Mouse (Mus musculus) kidney, postnatal 0 days (tissue): Measurements from ENCODE around the gene Tenm3. TPM values are rescaled to one million over a fixed set of nuclear protein-coding genes. Genes with fewer than 3 reads are reported as not detected.
A peak's percentile ranks its signal among the peaks of the same experiment; 100 is the strongest.

Experiments used
- ATAC-seq: fragments of 200-750 bp; cut with Nextera tagmentation; replicated peaks from 2 replicates; pipeline ENCODE4 v1.8.0; 2017; ENCODE audit warnings: low read depth, moderate number of reproducible peaks, moderate TSS enrichment, moderate library complexity; ENCODE audit not compliant: low FRiP score
- DNase-seq: peaks from one replicate; pipeline ENCODE4 v3.0.0-alpha.2; 2016; ENCODE audit warnings: low spot score
- H3K27ac ChIP-seq: fragments of 300-500 bp; sonication (generic); 2 replicates; pipeline ENCODE4 v1.5.1; 2014; ENCODE audit warnings: mild to moderate bottlenecking
- H3K27me3 ChIP-seq: fragments of 300-500 bp; sonication (generic); 2 replicates; pipeline ENCODE4 v1.6.1; 2014; ENCODE audit warnings: low read length, mixed read lengths; ENCODE audit not compliant: insufficient read depth
- H3K36me3 ChIP-seq: fragments of 300-500 bp; sonication (generic); 2 replicates; pipeline ENCODE4 v1.6.1; 2014; ENCODE audit warnings: low read length, mixed read lengths; ENCODE audit not compliant: insufficient read depth
- H3K4me1 ChIP-seq: fragments of 300-500 bp; sonication (generic); replicated peaks from 2 replicates; pipeline ENCODE4 v1.6.1; 2014; ENCODE audit warnings: antibody characterized with exemption, low read length, mixed read lengths; ENCODE audit not compliant: insufficient read depth
- H3K4me2 ChIP-seq: fragments of 300-500 bp; sonication (generic); 2 replicates; pipeline ENCODE4 v1.6.1; 2014; ENCODE audit warnings: mild to moderate bottlenecking, low read length, moderate library complexity, mixed read lengths
- H3K4me3 ChIP-seq: fragments of 300-500 bp; sonication (generic); replicated peaks from 2 replicates; pipeline ENCODE4 v1.5.1; 2014; ENCODE audit warnings: low read depth, low read length
- H3K9ac ChIP-seq: fragments of 300-500 bp; sonication (generic); 2 replicates; pipeline ENCODE4 v1.6.1; 2014; ENCODE audit warnings: low read depth, low read length
- H3K9me3 ChIP-seq: fragments of 300-500 bp; sonication (generic); replicated peaks from 2 replicates; pipeline ENCODE4 v1.6.1; 2016; ENCODE audit warnings: low read length, inconsistent platforms, mixed read lengths
- CTCF ChIP-seq: IDR thresholded peaks from 2 replicates; pipeline ENCODE4 v1.5.1; 2016; ENCODE audit warnings: antibody characterized with exemption, low read depth, mild to moderate bottlenecking, moderate library complexity
- WGBS: fragments of 180-500 bp; shearing (Covaris S2); extraction: QIAGEN DNeasy Blood & Tissue Kit; methylation state at CpG from one replicate; pipeline ENCODE4 v1.1.7; 2014; 5-methylcytosine and 5-hydroxymethylcytosine counted together
- polyA plus RNA-seq: library from polyadenylated mRNA; unstranded; fragments of >200 nt; fragmentation: Nextera tagmentation; extraction: Ambion mirVana; gene quantifications from 2 replicates; pipeline ENCODE4 v1.2.1, GENCODE M21; 2015

Tenm3 gene
- polyA plus RNA-seq, 1 experiment from 2014 or later, result 15.3 TPM

DNA sequence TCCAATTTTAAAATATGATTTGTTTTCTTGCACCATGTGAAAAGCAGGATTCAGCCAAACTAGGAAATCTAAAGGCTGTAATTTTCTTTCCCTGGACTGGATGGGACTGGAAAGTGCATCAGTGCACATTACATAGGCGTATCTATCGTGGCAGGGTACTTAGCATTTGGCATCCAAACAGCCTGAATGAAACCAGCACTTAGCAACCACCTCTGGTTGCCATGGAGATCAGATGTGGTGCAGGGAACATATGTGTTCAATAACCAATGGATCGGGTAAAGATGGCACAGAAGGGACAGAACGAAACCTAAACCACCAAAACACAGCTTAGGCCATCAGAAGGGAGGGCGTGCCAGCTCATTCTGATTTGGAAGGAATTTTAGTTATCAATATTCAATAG, 376.1 kb downstream of the Tenm3 start:
- DNase-seq (no peak), ATAC-seq (no peak)
- H3K9me3 ChIP-seq, result no peaks in the 10 kb centered on the region
- no peak overlapping the region for H3K4me3 ChIP-seq
- TF ChIP-seq CTCF, result no peak
- WGBS, result 97% methylated on average over 5 of the region's 5 CpGs
- no peak overlapping the region for H3K9ac ChIP-seq
- no peaks in the 10 kb centered on the region for H3K36me3 ChIP-seq
- H3K4me1 ChIP-seq, result no peaks in the 10 kb centered on the region
- no peaks in the 10 kb centered on the region for H3K27me3 ChIP-seq
- no peak overlapping the region for H3K27ac ChIP-seq
- no peak overlapping the region for H3K4me2 ChIP-seq

DNA sequence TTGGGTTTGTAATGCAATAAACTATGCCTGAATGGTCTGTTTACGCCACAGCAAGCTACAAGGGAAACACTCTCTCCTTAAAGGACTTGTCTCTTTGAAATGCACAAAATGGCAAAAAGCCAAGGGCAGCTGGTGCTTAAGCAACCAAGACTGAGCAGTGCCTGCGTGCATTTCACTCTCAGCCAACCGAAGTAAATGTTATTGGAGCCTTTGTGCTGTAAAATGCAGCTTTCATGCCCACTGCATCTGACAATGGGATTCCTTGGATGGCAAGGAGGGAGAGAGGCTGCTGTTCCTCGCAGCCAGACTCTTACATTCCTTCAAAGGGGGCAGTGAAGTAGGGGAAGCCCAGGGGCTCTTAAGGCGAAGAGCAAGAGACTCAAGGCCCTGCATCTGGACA, 385.4 kb downstream of the Tenm3 start:
- DNase-seq, result peak; percentile 84
- Histone ChIP-seq H3K9ac (no peak overlapping the region), H3K27ac (peak overlapping the region; percentile 39; the same call in 1 of the 2 replicates), H3K4me1 (peaks cover 12% of the 10 kb centered on the region; the same call in 1 of the 2 replicates), H3K4me3 (no peak overlapping the region), H3K4me2 (no peak overlapping the region), H3K27me3 (no peaks in the 10 kb centered on the region), H3K36me3 (no peaks in the 10 kb centered on the region), H3K9me3 (no peaks in the 10 kb centered on the region)
- TF ChIP-seq CTCF, result no peak
- ATAC-seq, result peak; percentile 79
- 16% methylated on average over 5 of the region's 5 CpGs for WGBS

DNA sequence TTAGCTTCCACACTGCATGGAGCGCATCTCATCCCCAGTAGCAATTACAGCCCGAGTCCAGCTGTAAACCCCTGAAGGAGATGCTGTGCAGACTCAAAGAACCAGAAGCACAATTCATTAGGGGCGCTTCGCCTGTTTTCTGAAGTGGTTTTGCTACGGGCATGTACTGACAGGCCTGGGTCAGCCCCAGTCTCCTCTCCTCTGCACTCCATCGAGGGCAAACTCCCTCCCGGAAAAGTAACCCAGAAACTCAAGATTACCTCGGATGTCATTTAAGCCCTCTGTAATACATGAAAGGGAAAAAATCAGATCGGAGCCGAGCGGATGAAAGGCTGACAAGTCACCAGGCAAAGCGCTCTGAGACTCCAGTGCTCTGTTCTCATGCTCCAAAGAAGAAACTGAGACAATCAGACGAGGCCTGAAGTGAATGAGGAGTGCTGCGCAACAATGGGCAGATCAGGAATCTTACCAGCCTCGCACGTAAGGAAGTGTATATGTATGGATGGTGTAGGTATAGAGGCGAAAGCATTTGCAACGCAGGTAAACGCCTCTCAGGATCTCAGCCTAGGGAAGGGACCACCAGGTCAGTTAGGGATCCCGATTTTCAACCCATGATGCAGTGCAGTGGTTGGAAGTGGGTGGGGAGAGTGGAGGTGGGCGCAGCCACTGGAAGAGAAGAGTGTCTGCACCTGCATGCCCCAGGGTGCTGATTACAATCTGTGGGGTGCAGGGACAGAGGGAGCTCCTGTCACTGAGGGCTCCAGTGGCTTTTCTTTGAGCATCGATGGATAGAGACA, 387.2 kb downstream of the Tenm3 start:
- Histone ChIP-seq H3K4me3 (no peak overlapping the region), H3K27me3 (no peaks in the 10 kb centered on the region), H3K4me2 (0 out of 2 replicates have a peak overlapping the region, but pooled peaks have one; percentile 6), H3K36me3 (no peaks in the 10 kb centered on the region), H3K4me1 (peaks cover 12% of the 10 kb centered on the region; the same call in 1 of the 2 replicates), H3K9me3 (no peaks in the 10 kb centered on the region), H3K9ac (no peak overlapping the region), H3K27ac (no peak overlapping the region)
- WGBS, result 38% methylated on average over 22 of the region's 22 CpGs
- DNase-seq (no peak), ATAC-seq (0 out of 2 replicates have a peak, but pooled peaks have one; percentile 41)
- TF ChIP-seq CTCF, result no peak

DNA sequence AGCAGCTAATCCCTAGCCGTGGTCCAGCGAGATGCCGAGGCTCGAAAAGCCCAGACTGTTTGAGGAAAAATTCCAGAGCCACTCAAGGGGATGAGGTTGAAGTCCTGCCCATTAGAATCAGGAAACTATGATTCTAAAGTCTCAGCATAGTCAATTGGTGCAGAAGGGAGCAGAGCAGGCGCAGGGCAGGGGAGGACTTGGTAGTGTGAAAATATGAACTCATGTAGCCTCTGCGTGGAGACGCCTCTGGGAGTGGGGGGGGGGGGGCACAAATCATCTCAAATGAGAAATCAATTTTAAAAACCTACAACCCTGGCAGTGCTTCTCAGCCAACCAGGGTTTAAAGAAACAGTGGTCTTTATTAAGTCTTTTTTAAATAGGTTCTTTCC, 392.5 kb downstream of the Tenm3 start:
- Histone ChIP-seq H3K4me3 (no peak overlapping the region), H3K9me3 (no peaks in the 10 kb centered on the region), H3K9ac (no peak overlapping the region), H3K4me2 (no peak overlapping the region), H3K27me3 (no peaks in the 10 kb centered on the region), H3K4me1 (peaks cover 6% of the 10 kb centered on the region; the same call in 1 of the 2 replicates), H3K27ac (no peak overlapping the region), H3K36me3 (no peaks in the 10 kb centered on the region)
- no peak for DNase-seq
- no peak for ATAC-seq
- WGBS, result 46% methylated on average over 7 of the region's 7 CpGs
- no peak for TF ChIP-seq CTCF

DNA sequence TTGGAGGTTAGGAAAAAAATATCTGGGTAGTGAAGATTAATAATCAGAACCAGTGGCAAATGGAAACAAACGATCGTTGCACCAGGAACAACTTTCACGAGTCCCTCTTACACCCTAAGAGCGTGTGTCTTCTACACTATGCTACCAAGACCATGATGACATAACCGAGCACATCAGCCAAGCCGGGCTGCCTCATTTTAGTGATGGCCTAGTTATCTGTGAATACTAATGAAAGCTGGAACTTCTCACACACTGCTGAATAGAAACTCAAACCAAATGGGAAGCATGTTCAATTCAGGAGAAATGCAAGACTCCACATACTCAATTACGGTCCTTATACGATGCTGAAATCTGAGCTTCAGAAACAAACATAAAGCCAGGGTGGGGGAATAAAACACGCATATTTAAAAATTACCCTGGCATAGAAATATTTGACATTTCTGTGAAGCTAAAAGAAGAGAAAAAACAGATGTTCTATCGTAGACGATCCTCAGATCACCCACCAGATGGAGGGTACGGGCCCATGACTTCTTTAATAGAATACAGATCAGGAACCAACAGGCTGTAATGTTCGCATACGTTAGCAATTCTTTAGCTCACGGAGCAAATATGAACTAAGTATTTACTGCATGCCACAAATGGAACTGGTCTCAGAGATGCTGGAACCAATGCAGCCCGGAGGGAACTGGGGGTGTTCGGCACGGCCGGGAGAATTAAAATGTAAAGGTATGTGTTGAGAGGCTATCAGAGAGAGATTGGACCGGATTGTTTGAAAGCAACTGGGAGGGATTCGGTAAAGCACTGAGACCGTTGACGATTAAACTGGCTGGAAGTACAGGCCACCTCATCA, 393.1 kb downstream of the Tenm3 start:
- Histone ChIP-seq H3K27ac (no peak overlapping the region), H3K4me1 (peaks cover 2% of the 10 kb centered on the region; the same call in 1 of the 2 replicates), H3K9ac (no peak overlapping the region), H3K27me3 (no peaks in the 10 kb centered on the region), H3K36me3 (no peaks in the 10 kb centered on the region), H3K4me3 (no peak overlapping the region), H3K4me2 (no peak overlapping the region; the same call in 1 of the 2 replicates), H3K9me3 (no peaks in the 10 kb centered on the region)
- no peak for ATAC-seq
- no peak for DNase-seq
- TF ChIP-seq CTCF, result no peak
- 75% methylated on average over 23 of the region's 23 CpGs for WGBS

DNA sequence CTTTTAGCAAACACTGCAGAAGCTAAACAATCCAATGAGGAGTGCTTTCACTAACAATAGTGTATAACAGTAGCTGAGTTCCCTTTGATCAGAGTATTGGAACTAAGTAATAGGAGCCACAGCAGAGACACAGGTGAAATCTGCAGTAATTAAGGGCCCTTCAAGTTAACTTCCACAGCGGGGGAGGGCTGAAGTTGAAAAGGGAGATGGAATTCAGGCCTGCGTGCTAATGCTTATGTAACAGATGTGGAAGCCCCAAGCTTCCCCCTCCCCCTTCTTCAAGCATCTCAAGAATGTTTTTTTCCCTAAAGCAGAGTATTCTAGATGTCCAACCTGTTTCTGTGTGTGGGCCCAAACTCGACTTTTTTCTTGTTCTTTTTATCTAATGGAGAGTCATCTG, 394.1 kb downstream of the Tenm3 start:
- no peak overlapping the region for H3K4me3 ChIP-seq
- ATAC-seq, result no peak
- no peaks in the 10 kb centered on the region for H3K27me3 ChIP-seq
- no peak overlapping the region for H3K27ac ChIP-seq
- H3K9me3 ChIP-seq, result no peaks in the 10 kb centered on the region
- H3K4me2 ChIP-seq, result no peak overlapping the region
- peak; percentile 67 for DNase-seq
- no peak overlapping the region for H3K9ac ChIP-seq
- TF ChIP-seq CTCF, result no peak
- peaks cover 2% of the 10 kb centered on the region; the same call in 1 of the 2 replicates for H3K4me1 ChIP-seq
- WGBS, result 5% methylated on average over 3 of the region's 3 CpGs
- H3K36me3 ChIP-seq, result no peaks in the 10 kb centered on the region
